Mouse (Mus musculus) cerebellum, adult 2 months (tissue): ENCODE data around the gene Wscd2.

Source experiments
- CTCF ChIP-seq: fragments of 200-500 bp; IDR thresholded peaks from 2 replicates; pipeline ENCODE4 v1.5.1; 2011; ENCODE audit warnings: low read depth, mild to moderate bottlenecking, control low read depth, low read length, moderate library complexity, borderline replicate concordance; ENCODE audit not compliant: insufficient read depth
- POLR2A ChIP-seq: fragments of 200-500 bp; IDR thresholded peaks from 2 replicates; pipeline ENCODE4 v1.6.1; 2011; ENCODE audit warnings: low read length, control low read depth, borderline replicate concordance; ENCODE audit not compliant: insufficient read depth

DNA sequence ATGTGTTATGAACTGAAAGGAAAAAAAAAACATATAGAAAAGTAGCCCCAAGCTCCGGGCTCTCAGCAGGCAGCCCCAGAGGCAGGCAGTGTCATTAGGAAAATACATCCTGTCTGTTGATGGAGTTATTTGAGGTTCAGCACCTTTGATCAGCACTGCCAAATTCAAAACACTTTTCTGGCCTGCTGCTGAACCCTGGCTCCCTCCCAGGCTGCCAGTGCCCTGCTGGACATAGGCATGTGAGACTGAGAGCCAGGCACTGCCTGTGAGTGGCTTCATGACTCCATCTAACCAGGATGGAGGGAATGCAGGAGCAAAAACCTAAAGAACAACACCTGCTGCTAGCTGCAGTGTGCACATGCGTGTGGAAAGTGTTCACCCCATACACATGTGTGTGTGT is 64.4 kb downstream of the Wscd2 start:
- no peak for TF ChIP-seq CTCF
- no peak for TF ChIP-seq POLR2A
